Mouse (Mus musculus) CD8-positive naive resting alpha-beta T cell, adult 2 months (primary cell): ENCODE measurements at regions not wholly inside any gene's neighbourhood (a gene's known extent, or its start where the extent isn't known, plus 50 kb on each side); places are given as distances from the start of the nearest gene placed in this dataset.

Experiments
- DNase-seq, 2 experiments: peaks; one replicate each; pipeline ENCODE4 v3.0.0; 2022; ENCODE audit warnings: low read depth in 2 of 2, low spot score in 2 of 2

DNA sequence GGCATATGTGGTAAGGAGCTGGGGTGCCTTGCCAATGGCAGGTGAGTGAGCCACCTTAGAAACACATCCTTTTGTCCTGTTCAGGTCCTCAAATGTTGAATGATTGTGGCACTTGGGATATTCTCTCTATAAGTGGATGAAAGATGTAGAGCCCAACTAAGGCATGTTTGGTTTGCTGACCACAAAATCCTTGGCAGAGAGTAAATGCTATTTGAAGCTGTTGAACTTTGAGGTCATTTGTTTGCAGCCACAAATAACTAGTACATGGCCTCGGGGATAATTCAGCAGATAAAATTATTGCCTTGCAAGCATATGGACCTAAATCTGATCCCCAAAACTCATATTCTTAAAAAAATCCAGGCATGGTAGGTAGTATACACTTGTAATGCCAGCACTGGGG is 281.2 kb downstream of the Cd47 start:
- no peak for DNase-seq

DNA sequence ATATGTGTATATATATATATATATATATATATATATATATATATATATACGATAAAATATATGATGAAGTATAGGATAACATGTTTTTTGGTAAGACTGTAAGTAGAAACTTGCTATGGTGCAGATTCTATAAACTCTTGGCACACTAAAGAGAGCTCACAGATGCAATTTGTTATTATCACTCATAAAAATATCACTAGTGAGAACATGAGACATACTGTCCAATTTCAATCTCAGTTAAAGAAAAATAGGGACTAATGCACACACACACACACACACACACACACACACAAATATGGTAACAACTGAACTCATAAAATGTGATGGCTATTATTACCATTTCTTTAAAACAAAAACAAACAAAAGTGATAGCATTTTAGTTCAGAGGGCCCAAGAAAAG is 292.0 kb downstream of the Cd47 start:
- no peak for DNase-seq

DNA sequence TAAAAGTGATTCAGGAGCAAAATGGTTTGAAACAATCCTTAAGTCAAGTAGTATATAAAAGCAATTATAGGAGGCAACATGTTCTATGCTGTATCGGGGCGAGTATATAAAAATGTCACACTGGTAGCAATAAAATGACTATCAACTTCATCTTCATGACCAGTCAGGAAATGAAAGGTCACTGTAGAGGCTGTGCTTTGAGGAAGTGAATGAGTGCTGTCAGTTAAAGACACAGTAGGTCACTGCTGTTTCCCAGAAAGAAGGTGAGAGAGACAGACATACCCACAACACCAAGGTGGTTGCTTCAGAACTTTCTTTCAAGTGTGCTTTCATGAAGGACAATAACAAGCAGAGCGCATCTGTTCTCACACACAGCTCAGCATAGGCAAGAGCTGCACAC is 292.4 kb downstream of the Cd47 start:
- DNase-seq = no peak

DNA sequence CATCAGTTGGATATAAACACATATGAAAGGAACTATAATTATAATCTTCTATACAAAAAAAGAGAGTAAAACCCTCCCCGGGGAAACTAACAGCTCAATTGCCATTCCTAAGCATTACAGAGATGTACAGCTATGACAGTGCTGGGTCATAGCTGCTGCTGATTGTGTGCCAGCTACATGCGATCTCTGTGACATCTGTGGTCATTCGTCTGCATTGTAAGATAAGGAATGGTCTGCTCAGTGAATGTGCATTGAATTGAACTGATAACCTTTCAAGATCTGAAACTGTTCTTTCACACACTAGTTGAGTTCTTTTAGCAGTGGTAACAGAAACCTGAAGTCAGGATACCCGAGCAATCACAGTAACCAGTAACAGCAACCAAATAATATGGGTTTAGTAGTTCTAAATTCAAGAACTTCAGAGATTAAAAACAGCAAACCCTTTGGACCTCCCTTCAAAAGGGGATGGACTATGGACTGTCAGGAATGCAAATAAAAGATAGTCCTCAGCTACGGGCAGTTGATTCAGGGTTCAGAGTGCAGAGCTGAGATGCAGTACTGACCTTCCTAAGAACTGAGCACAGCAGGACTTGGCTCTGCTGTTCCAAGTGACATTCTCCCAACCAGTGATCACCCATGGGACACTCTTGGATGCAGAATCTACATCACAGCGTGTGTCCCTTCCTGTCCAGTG is 295.7 kb downstream of the Cd47 start:
- DNase-seq = no peak

DNA sequence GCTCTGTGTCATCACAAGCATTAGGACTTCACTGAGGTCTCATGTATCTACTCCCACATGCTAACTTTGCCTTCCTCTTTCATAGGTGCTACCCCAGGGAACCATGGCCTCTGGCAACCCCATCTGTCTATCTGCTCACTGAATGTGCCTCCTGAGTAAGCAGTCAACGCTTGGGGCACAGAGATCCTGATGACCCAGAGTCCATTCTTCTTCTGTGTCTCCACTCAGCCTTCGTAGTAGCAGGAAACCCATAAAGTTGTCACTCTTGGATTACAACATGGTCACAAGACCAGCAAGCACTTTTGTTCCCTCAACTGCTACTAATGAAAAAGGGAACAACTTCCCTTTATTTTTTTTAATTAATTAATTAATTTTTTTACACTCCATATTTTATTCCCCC is 296.2 kb downstream of the Cd47 start:
- no peak for DNase-seq

DNA sequence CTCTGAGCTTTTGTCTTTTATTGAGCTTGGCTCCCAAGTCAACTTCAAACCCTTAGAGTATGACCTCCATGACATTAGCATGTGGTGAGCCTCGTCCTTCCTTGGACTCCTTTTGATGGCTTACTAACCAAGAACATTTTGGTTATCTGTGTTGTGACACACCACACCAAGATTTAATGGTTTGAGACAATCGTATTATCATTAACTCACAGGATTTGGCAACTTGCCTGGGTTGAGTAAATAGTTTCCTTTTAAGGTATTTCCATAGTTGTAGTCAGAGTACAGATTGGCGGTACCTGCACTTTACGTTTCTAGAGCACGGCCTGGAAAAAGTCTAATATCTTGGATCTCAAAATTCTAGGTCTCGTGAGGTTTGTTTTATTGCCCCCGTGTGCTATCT is 303.0 kb downstream of the Cd47 start:
- DNase-seq = no peak

DNA sequence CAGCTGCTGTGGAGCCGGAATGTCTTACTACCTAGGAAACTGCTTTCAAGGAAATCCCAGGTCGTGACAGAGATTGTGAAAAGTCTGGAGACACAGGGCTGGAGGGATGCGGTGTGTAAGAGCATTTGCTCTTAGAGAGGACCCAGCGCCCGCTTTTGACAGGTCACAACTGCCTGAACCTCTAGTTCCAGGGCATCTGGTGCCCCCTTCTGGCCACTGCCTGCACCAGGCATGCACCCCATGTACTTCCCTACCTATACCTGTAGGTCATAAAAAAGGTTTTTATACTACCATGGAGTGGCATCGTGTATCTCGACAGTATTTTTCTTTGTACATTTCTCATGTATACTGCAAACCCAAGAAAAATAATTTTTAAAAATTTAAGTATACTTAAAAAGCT is 314.0 kb downstream of the Bbx start:
- peak; percentile 1 to 4 for DNase-seq

DNA sequence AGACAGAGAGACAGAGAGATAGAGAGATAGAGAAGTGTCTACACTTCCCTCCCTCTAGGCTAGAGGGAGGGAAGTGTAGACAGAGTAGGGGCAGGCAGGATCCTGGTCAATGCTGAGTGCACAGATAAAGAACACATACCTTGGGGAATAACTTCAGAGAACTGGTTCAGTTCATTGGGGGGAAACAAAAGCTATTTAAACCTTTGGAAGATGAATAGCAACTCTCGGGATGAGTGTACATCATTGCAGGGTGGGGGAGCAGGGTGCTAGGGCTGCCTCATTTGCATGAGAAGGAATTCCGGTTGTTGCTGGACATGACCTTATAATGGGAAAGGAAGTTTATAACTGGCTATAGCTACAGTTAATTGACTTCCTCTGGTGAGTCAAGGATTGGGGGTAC is 309.7 kb downstream of the Bbx start:
- no peak for DNase-seq

DNA sequence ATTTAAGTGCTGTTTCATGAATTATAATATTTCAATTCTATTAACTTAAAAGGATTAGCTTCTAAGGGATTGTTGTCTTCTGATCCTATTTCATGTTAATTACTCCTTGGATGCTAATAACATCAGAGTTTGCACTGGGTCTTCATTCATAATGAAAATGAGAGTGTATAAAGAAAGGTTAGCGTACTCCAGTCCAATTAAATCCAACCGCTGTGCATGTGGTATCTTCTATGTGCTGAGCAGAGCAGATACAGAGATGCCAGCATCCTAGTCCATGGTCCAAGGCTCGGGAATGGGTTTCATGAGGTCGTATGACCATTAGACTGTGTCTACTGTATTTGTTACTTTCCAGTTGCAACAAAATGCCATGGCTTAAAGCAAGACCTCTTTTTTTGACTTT is 307.5 kb downstream of the Bbx start:
- no peak for DNase-seq

DNA sequence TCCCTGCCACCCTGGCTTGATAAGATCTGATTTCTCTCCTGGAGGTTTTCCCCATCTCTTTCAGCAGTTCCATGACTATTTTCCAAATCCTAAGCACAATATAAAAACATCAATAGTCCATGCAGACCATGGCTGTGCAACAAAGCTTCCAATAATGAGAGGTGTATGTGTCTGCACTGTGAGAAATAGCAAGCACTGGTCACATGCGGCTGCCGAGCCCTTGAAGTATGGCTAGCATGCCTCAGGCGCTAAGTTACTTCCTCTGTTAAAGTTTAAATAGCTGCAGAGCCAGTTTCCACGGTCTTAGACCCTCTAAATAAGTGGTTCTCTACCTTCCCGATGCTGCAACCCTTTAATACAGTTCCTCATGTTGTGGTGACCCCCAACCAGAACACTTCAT is 306.6 kb downstream of the Bbx start:
- DNase-seq = no peak

DNA sequence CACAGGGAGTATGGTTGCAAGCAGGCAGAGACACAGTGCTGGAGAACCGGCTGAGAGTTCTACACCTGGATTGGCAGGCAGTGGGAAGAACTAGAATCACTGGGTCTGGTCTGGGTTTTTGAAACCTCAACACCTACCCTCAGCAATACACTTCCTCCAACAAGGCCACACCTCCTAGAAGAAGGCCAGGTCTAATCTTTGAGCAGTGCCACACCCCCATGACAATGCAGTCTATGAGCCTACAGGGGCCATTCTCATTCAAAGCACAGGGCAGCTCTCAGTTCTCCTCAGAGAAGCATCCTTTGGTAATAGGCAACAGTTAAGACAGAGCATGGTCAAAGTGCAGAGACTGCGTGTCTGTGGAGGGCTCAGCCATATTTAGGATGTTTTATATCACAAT is 300.8 kb downstream of the Bbx start:
- DNase-seq = no peak
